Mouse (Mus musculus) stomach, embryonic 14.5 days (tissue): ENCODE data around the gene Senp8. TPM values are rescaled to one million over a fixed set of nuclear protein-coding genes. Genes with fewer than 3 reads are reported as not detected.

Experiments used
- polyA plus RNA-seq: library from polyadenylated mRNA; unstranded; fragments of >200 nt; fragmentation: Nextera tagmentation; extraction: Ambion mirVana; gene quantifications from 2 replicates; pipeline ENCODE4 v1.2.1, GENCODE M21; 2014

The Senp8 gene
- polyA plus RNA-seq, 1 experiment from 2014 or later: 12.4 TPM

Other genes starting within 250 kb of the Senp8 start
- 86.7 and 88.1 TPM in 2 replicates for gene Hexa, start 211.2 kb downstream of the Senp8 start, polyA plus RNA-seq
- 0.39 TPM in 1 of 2 replicates, not detected in the other for gene Tmem202, start 210.9 kb downstream of the Senp8 start, polyA plus RNA-seq
- 4.0 and 4.6 TPM in 2 replicates for gene Celf6, start 172.8 kb downstream of the Senp8 start, polyA plus RNA-seq
- 38.9 and 39.5 TPM in 2 replicates for gene Parp6, start 133.4 kb downstream of the Senp8 start, polyA plus RNA-seq
- gene Pkm, start 94.3 kb downstream of the Senp8 start, polyA plus RNA-seq: 1,134 and 1,145 TPM in 2 replicates
- gene Gramd2, start 70.6 kb downstream of the Senp8 start, polyA plus RNA-seq: 1.1 and 1.5 TPM in 2 replicates
- 18.9 and 19.8 TPM in 2 replicates for gene Myo9a, start 186 bp upstream of the Senp8 start, polyA plus RNA-seq
- gene Nr2e3, start 209.9 kb upstream of the Senp8 start, polyA plus RNA-seq: not detected in 2 replicates